Mouse (Mus musculus) embryo, embryonic 11.5 days (tissue): ENCODE measurements around the gene Fam24a.

Experiments used
- DNase-seq: peaks from one replicate; pipeline ENCODE4 v3.0.0-alpha.2; 2012; ENCODE audit warnings: low read depth, low spot score

Gene Fam24a

GRCm38 (mm10) chr7:131333564-131333963 lies at the start of gene Fam24a:
Gene Fam24a, plus strand, starts transcription at chr7:131333864.
- DNase-seq: no peak

GRCm38 (mm10) chr7:131297151-131297550 lies 36.5 kb upstream of the Fam24a start:
- no peak for DNase-seq

- DNase-seq: no peak
Measured at GRCm38 (mm10) chr7:131303340-131303739, 30.3 kb upstream of the Fam24a start.

- no peak for DNase-seq
Measured at GRCm38 (mm10) chr7:131306733-131307132, 26.9 kb upstream of the Fam24a start.

- no peak for DNase-seq
Measured at GRCm38 (mm10) chr7:131314493-131314892, 19.2 kb upstream of the Fam24a start.

GRCm38 (mm10) chr7:131317587-131317986 lies 16.1 kb upstream of the Fam24a start:
- DNase-seq: no peak

- DNase-seq: no peak
Measured at GRCm38 (mm10) chr7:131318340-131318739, 15.3 kb upstream of the Fam24a start.

- no peak for DNase-seq
Measured at GRCm38 (mm10) chr7:131322192-131322591, 11.5 kb upstream of the Fam24a start, which contains the start of gene Cuzd1. Gene Cuzd1, minus strand, starts transcription at chr7:131322292.

GRCm38 (mm10) chr7:131327054-131327453 lies 6.6 kb upstream of the Fam24a start:
- no peak for DNase-seq

GRCm38 (mm10) chr7:131329416-131329815 lies 4.2 kb upstream of the Fam24a start, which contains the start of gene Fam24b:
Gene Fam24b, minus strand, starts transcription at chr7:131329516.
- DNase-seq: no peak

GRCm38 (mm10) chr7:131331688-131332087 lies 2.0 kb upstream of the Fam24a start:
- no peak for DNase-seq

- no peak for DNase-seq
Measured at GRCm38 (mm10) chr7:131337502-131338068, 3.9 kb downstream of the Fam24a start.

GRCm38 (mm10) chr7:131345856-131346541 lies 12.3 kb downstream of the Fam24a start:
- DNase-seq: no peak

- DNase-seq: no peak
Measured at GRCm38 (mm10) chr7:131356105-131356504, 22.4 kb downstream of the Fam24a start.

- no peak for DNase-seq
Measured at GRCm38 (mm10) chr7:131362269-131362614, 28.6 kb downstream of the Fam24a start.

GRCm38 (mm10) chr7:131362615-131363300 lies 29.1 kb downstream of the Fam24a start, which contains the start of gene 2310057M21Rik:
Gene 2310057M21Rik, minus strand, starts transcription at chr7:131362759.
- DNase-seq: peak; percentile 98

GRCm38 (mm10) chr7:131364131-131364530 lies 30.5 kb downstream of the Fam24a start:
- no peak for DNase-seq

GRCm38 (mm10) chr7:131370648-131371469 lies 37.2 kb downstream of the Fam24a start, which contains the start of gene Pstk:
Gene Pstk, plus strand, starts transcription at chr7:131371141.
- DNase-seq: peak; percentile 91

- no peak for DNase-seq
Measured at GRCm38 (mm10) chr7:131371470-131371860, 37.8 kb downstream of the Fam24a start.

- no peak for DNase-seq
Measured at GRCm38 (mm10) chr7:131371880-131372651, 38.4 kb downstream of the Fam24a start.
